Mouse (Mus musculus) MEL (cell line): ENCODE measurements around the gene Alyref2. TPM values are rescaled to one million over a fixed set of nuclear protein-coding genes. Genes with fewer than 3 reads are reported as not detected.

Experiments used
- DNase-seq: peaks from one replicate; pipeline ENCODE4 v3.0.0; 2011; ENCODE audit warnings: low read depth, low spot score
- H3K27ac ChIP-seq: 2 replicates; pipeline ENCODE4 v1.5.1; 2012; ENCODE audit warnings: low read depth, mild to moderate bottlenecking, control low read depth, low read length, moderate library complexity; ENCODE audit not compliant: control insufficient read depth
- H3K27me3 ChIP-seq, 2 experiments: fragments of 150-350 bp in 1 of 2; sonication (generic) in 1 of 2; 2 replicates each; pipeline ENCODE4 v1.6.1; 2012; ENCODE audit warnings: low read length in 2 of 2, mild to moderate bottlenecking in 2 of 2, improper control_type of control experiment in 1 of 2, moderate library complexity in 1 of 2; ENCODE audit not compliant: insufficient read depth in 2 of 2, control insufficient read depth in 1 of 2
- H3K36me3 ChIP-seq, 2 experiments: 2 replicates each; pipeline ENCODE4 v1.6.1; 2012 to 2014; ENCODE audit warnings: low read length in 2 of 2, improper control_type of control experiment in 1 of 2, inconsistent platforms in 1 of 2, mild to moderate bottlenecking in 1 of 2; ENCODE audit not compliant: insufficient read depth in 2 of 2, control insufficient read depth in 1 of 2
- H3K4me1 ChIP-seq, 2 experiments: fragments of 150-350 bp in 1 of 2; sonication (generic) in 1 of 2; 2 replicates each; pipeline ENCODE4 v1.6.1; 2012; ENCODE audit warnings: low read length in 2 of 2, improper control_type of control experiment in 1 of 2, mild to moderate bottlenecking in 1 of 2; ENCODE audit not compliant: insufficient read depth in 2 of 2, control insufficient read depth in 1 of 2
- H3K4me3 ChIP-seq, 2 experiments: fragments of 150-350 bp in 1 of 2; sonication (generic) in 1 of 2; 2 replicates each; pipeline ENCODE4 v1.5.1; 2012; ENCODE audit warnings: low read depth in 2 of 2, low read length in 2 of 2, mild to moderate bottlenecking in 2 of 2, moderate library complexity in 2 of 2, control low read depth in 1 of 2, improper control_type of control experiment in 1 of 2; ENCODE audit not compliant: control insufficient read depth in 1 of 2, insufficient read depth in 1 of 2
- H3K79me2 ChIP-seq: 2 replicates; pipeline ENCODE4 v1.6.1; 2012; ENCODE audit warnings: mild to moderate bottlenecking, low read length, moderate library complexity; ENCODE audit not compliant: control insufficient read depth, poor library complexity, insufficient read depth
- H3K9ac ChIP-seq: 2 replicates; pipeline ENCODE4 v1.6.1; 2012; ENCODE audit warnings: low read depth, mild to moderate bottlenecking, control low read depth, low read length, moderate library complexity; ENCODE audit not compliant: control insufficient read depth, poor library complexity, severe bottlenecking
- H3K9me3 ChIP-seq: fragments of 150-350 bp; sonication (generic); replicated peaks from 2 replicates; pipeline ENCODE4 v1.6.1; 2012; ENCODE audit warnings: mild to moderate bottlenecking, low read length, improper control_type of control experiment, moderate library complexity; ENCODE audit not compliant: insufficient read depth
- BHLHE40 ChIP-seq: IDR thresholded peaks from 2 replicates; pipeline ENCODE4 v1.6.1; 2012; ENCODE audit warnings: low read depth, mild to moderate bottlenecking, inconsistent platforms, low read length, improper control_type of control experiment, borderline replicate concordance
- CHD1 ChIP-seq: IDR thresholded peaks from 2 replicates; pipeline ENCODE4 v1.6.1; 2012; ENCODE audit warnings: low read depth, mild to moderate bottlenecking, inconsistent platforms, low read length, improper control_type of control experiment
- CHD2 ChIP-seq: IDR thresholded peaks from 2 replicates; pipeline ENCODE4 v1.6.1; 2011; ENCODE audit warnings: low read length, improper control_type of control experiment
- CTCF ChIP-seq, 3 experiments: IDR thresholded peaks in 2 of 3; conservative IDR thresholded peaks in 1 of 3; 2 replicates each; pipeline ENCODE4 v1.5.1; 2011 to 2012; ENCODE audit warnings: low read length in 3 of 3, low read depth in 2 of 3, mild to moderate bottlenecking in 2 of 3, improper control_type of control experiment in 1 of 3, inconsistent platforms in 1 of 3, mixed read lengths in 1 of 3, moderate library complexity in 1 of 3; ENCODE audit not compliant: control insufficient read depth in 1 of 3, insufficient read depth in 1 of 3, poor library complexity in 1 of 3, severe bottlenecking in 1 of 3
- E2F4 ChIP-seq: IDR thresholded peaks from 2 replicates; pipeline ENCODE4 v1.6.1; 2011; ENCODE audit warnings: low read depth, low read length, improper control_type of control experiment, borderline replicate concordance
- ELF1 ChIP-seq: IDR thresholded peaks from 2 replicates; pipeline ENCODE4 v1.6.1; 2014; ENCODE audit warnings: low read depth, mild to moderate bottlenecking, inconsistent platforms, low read length, improper control_type of control experiment, moderate library complexity
- EP300 ChIP-seq, 2 experiments: IDR thresholded peaks; 2 replicates each; pipeline ENCODE4 v1.6.1; 2011; ENCODE audit warnings: improper control_type of control experiment in 2 of 2, low read length in 2 of 2, low read depth in 1 of 2, mild to moderate bottlenecking in 1 of 2
- ETS1 ChIP-seq: IDR thresholded peaks from 2 replicates; pipeline ENCODE4 v1.6.1; 2012; ENCODE audit warnings: low read depth, mild to moderate bottlenecking, inconsistent platforms, low read length, improper control_type of control experiment, moderate library complexity
- GABPA ChIP-seq: IDR thresholded peaks from 2 replicates; pipeline ENCODE4 v1.6.1; 2012; ENCODE audit warnings: low read depth, mild to moderate bottlenecking, inconsistent platforms, low read length, improper control_type of control experiment, moderate library complexity
- GATA1 ChIP-seq: IDR thresholded peaks from 2 replicates; pipeline ENCODE4 v1.6.1; 2011; ENCODE audit warnings: low read depth, low read length, improper control_type of control experiment
- HCFC1 ChIP-seq: IDR thresholded peaks from 2 replicates; pipeline ENCODE4 v1.6.1; 2012; ENCODE audit warnings: low read depth, mild to moderate bottlenecking, inconsistent platforms, low read length, improper control_type of control experiment, moderate library complexity
- JUND ChIP-seq: IDR thresholded peaks from 2 replicates; pipeline ENCODE4 v1.6.1; 2011; ENCODE audit warnings: low read depth, mild to moderate bottlenecking, improper control_type of control experiment, low read length
- KAT2A ChIP-seq: conservative IDR thresholded peaks from 2 replicates; pipeline ENCODE4 v1.6.1; 2012; ENCODE audit warnings: low read depth, low read length, improper control_type of control experiment, inconsistent platforms
- MAFK ChIP-seq: IDR thresholded peaks from 2 replicates; pipeline ENCODE4 v1.6.1; 2011; ENCODE audit warnings: low read depth, mild to moderate bottlenecking, low read length, improper control_type of control experiment, borderline replicate concordance
- MAX ChIP-seq: IDR thresholded peaks from 2 replicates; pipeline ENCODE4 v1.6.1; 2011; ENCODE audit warnings: low read length, improper control_type of control experiment
- MAZ ChIP-seq: IDR thresholded peaks from 2 replicates; pipeline ENCODE4 v1.6.1; 2012; ENCODE audit warnings: low read depth, mild to moderate bottlenecking, inconsistent platforms, low read length, improper control_type of control experiment
- MEF2A ChIP-seq: IDR thresholded peaks from 2 replicates; pipeline ENCODE4 v1.6.1; 2014; ENCODE audit warnings: low read depth, mild to moderate bottlenecking, inconsistent platforms, low read length, improper control_type of control experiment; ENCODE audit not compliant: poor library complexity, insufficient replicate concordance, severe bottlenecking; ENCODE audit errors: extremely low read depth
- MXI1 ChIP-seq: IDR thresholded peaks from 2 replicates; pipeline ENCODE4 v1.6.1; 2011; ENCODE audit warnings: mild to moderate bottlenecking, low read depth, low read length, improper control_type of control experiment
- MYB ChIP-seq: IDR thresholded peaks from 2 replicates; pipeline ENCODE4 v1.6.1; 2011; ENCODE audit warnings: mild to moderate bottlenecking, low read depth, low read length, improper control_type of control experiment
- MYC ChIP-seq: IDR thresholded peaks from 2 replicates; pipeline ENCODE4 v1.6.1; 2011; ENCODE audit warnings: low read depth, mild to moderate bottlenecking, low read length, improper control_type of control experiment, moderate library complexity
- NELFE ChIP-seq: IDR thresholded peaks from 2 replicates; pipeline ENCODE4 v1.6.1; 2011; ENCODE audit warnings: low read depth, low read length, improper control_type of control experiment
- NRF1 ChIP-seq: IDR thresholded peaks from 2 replicates; pipeline ENCODE4 v1.6.1; 2014; ENCODE audit warnings: low read depth, mild to moderate bottlenecking, inconsistent platforms, low read length, improper control_type of control experiment, moderate library complexity; ENCODE audit not compliant: poor library complexity, insufficient read depth, severe bottlenecking
- POLR2A ChIP-seq, 2 experiments: IDR thresholded peaks; 2 replicates each; pipeline ENCODE4 v1.6.1; 2011 to 2012; ENCODE audit warnings: low read length in 2 of 2, mild to moderate bottlenecking in 2 of 2, control low read depth in 1 of 2, improper control_type of control experiment in 1 of 2, low read depth in 1 of 2, moderate library complexity in 1 of 2; ENCODE audit not compliant: control insufficient read depth in 1 of 2, insufficient read depth in 1 of 2, poor library complexity in 1 of 2
- POLR2AphosphoS5 ChIP-seq: IDR thresholded peaks from 2 replicates; pipeline ENCODE4 v1.6.1; 2012; ENCODE audit warnings: low read depth, borderline replicate concordance, mild to moderate bottlenecking, inconsistent platforms, low read length, moderate library complexity, mixed read lengths
- RAD21 ChIP-seq: IDR thresholded peaks from 2 replicates; pipeline ENCODE4 v1.6.1; 2011; ENCODE audit warnings: mild to moderate bottlenecking, low read depth, low read length, improper control_type of control experiment
- RCOR1 ChIP-seq: IDR thresholded peaks from 2 replicates; pipeline ENCODE4 v1.6.1; 2012; ENCODE audit warnings: low read depth, mild to moderate bottlenecking, inconsistent platforms, low read length, improper control_type of control experiment
- SIN3A ChIP-seq: IDR thresholded peaks from 2 replicates; pipeline ENCODE4 v1.6.1; 2012; ENCODE audit warnings: low read length, improper control_type of control experiment, inconsistent platforms
- TAL1 ChIP-seq: IDR thresholded peaks from 2 replicates; pipeline ENCODE4 v1.6.1; 2012; ENCODE audit warnings: mild to moderate bottlenecking, inconsistent platforms, low read length, moderate library complexity, mixed read lengths
- TBP ChIP-seq: IDR thresholded peaks from 2 replicates; pipeline ENCODE4 v1.8.0; 2011; ENCODE audit warnings: low read depth, low read length, improper control_type of control experiment
- TCF12 ChIP-seq: IDR thresholded peaks from 2 replicates; pipeline ENCODE4 v1.6.1; 2014; ENCODE audit warnings: low read depth, mild to moderate bottlenecking, inconsistent platforms, low read length, improper control_type of control experiment, moderate library complexity
- UBTF ChIP-seq: IDR thresholded peaks from 2 replicates; pipeline ENCODE4 v1.6.1; 2012; ENCODE audit warnings: low read depth, mild to moderate bottlenecking, inconsistent platforms, low read length, improper control_type of control experiment, moderate library complexity, borderline replicate concordance; ENCODE audit not compliant: insufficient read depth
- USF1 ChIP-seq: IDR thresholded peaks from 2 replicates; pipeline ENCODE4 v1.6.1; 2014; ENCODE audit warnings: low read depth, mild to moderate bottlenecking, inconsistent platforms, low read length, improper control_type of control experiment, moderate library complexity
- USF2 ChIP-seq, 2 experiments: IDR thresholded peaks; 2 replicates each; pipeline ENCODE4 v1.6.1; 2011 to 2012; ENCODE audit warnings: improper control_type of control experiment in 2 of 2, low read length in 2 of 2, borderline replicate concordance in 1 of 2, inconsistent platforms in 1 of 2, low read depth in 1 of 2, mild to moderate bottlenecking in 1 of 2; ENCODE audit not compliant: insufficient read depth in 1 of 2
- ZC3H11A ChIP-seq: IDR thresholded peaks from 2 replicates; pipeline ENCODE4 v1.6.1; 2012; ENCODE audit warnings: low read depth, mild to moderate bottlenecking, inconsistent platforms, low read length, improper control_type of control experiment
- ZKSCAN1 ChIP-seq: IDR thresholded peaks from 2 replicates; pipeline ENCODE4 v1.6.1; 2012; ENCODE audit warnings: low read depth, mild to moderate bottlenecking, inconsistent platforms, low read length, improper control_type of control experiment, moderate library complexity
- ZMIZ1 ChIP-seq: IDR thresholded peaks from 2 replicates; pipeline ENCODE4 v1.6.1; 2012; ENCODE audit warnings: low read depth, mild to moderate bottlenecking, inconsistent platforms, low read length, improper control_type of control experiment, moderate library complexity
- ZNF384 ChIP-seq: IDR thresholded peaks from 2 replicates; pipeline ENCODE4 v1.6.1; 2012; ENCODE audit warnings: low read depth, mild to moderate bottlenecking, inconsistent platforms, low read length, improper control_type of control experiment
- polyA plus RNA-seq, 2 experiments: library from polyadenylated mRNA; stranded (reverse) in 1 of 2; unstranded in 1 of 2; fragments of >175 nt in 1 of 2; fragments of >200 nt in 1 of 2; gene quantifications; 2 replicates each; pipeline versions ENCODE4 v1.2.1 to v1.2.4; 2012; ENCODE audit warnings: low replicate concordance in 2 of 2, low read depth in 1 of 2; ENCODE audit not compliant: insufficient read length in 2 of 2, insufficient read depth in 1 of 2, missing spikeins in 1 of 2
- total RNA-seq: library from RNA; depleted of rRNA; stranded (reverse); fragments of 300-350 nt; gene quantifications from 2 replicates; pipeline ENCODE4 v1.2.3, GENCODE M21; 2012; rRNA removed

Gene Alyref2
- 4.6 and 5.5 TPM in 2 replicates for total RNA-seq
- 1 to 10 TPM in 1 of 2 experiments, not detected in 1; 8.8 TPM for polyA plus RNA-seq

DNA sequence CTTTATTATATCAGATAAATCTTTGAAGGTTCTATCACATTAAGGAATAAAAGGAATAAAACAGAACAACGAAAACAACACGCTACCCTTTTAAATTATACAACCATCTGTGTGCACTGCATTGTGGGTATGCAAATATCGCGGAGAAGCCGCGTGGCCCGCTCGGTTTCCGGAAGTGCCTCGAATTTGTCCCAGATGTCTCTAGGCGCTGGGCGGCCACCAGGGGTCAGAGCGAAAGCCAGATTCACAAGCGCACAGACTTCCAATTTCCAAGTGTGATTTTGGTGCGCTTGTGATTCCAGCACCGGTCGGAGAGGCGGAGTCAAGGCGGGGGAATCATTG, at the start of gene Alyref2:
Gene Alyref2, plus strand, starts transcription at position 229 of the 342 bp plus-strand sequence.
- H3K79me2 ChIP-seq, result peaks cover 5% of the 10 kb centered on the region; the same call in 1 of the 2 replicates
- no peak for TF ChIP-seq MXI1
- peak; percentile 69 for TF ChIP-seq HCFC1
- TF ChIP-seq TBP, result no peak
- peak; percentile 76; the same call in 1 of the 2 replicates for TF ChIP-seq SIN3A
- peak; percentile 54 to 87 (median 80) for TF ChIP-seq CTCF (IDR thresholded peaks at IDR 0.05 in 2 of 3, conservative IDR thresholded peaks at IDR 0.05 in 1 of 3; ENCODE audit: control insufficient read depth in 1 of 3, insufficient read depth in 1 of 3, low read depth in 2 of 3, low read length in 3 of 3, poor library complexity in 1 of 3, severe bottlenecking in 1 of 3)
- TF ChIP-seq MAX, result no peak; the same call in none of the 2 replicates
- no peak for TF ChIP-seq BHLHE40
- TF ChIP-seq GATA1, result no peak
- TF ChIP-seq JUND, result no peak; the same call in 1 of the 2 replicates
- no peak; the same call in 1 of the 2 replicates for TF ChIP-seq KAT2A
- TF ChIP-seq GABPA, result no peak
- TF ChIP-seq EP300 (IDR thresholded peaks at IDR 0.05; ENCODE audit: low read depth in 1 of 2, low read length in 2 of 2), result no peak
- no peak for TF ChIP-seq MAZ
- no peak for TF ChIP-seq MEF2A
- TF ChIP-seq TCF12, result peak; percentile 34; the same call in 1 of the 2 replicates
- peak; percentile 99 for TF ChIP-seq MYC
- peak; percentile 82 for TF ChIP-seq RCOR1
- TF ChIP-seq NELFE, result no peak
- TF ChIP-seq USF2 (IDR thresholded peaks at IDR 0.05; ENCODE audit: borderline replicate concordance in 1 of 2, insufficient read depth in 1 of 2, low read depth in 1 of 2, low read length in 2 of 2), result no peak
- no peak for TF ChIP-seq NRF1
- TF ChIP-seq TAL1, result no peak
- TF ChIP-seq POLR2AphosphoS5, result no peak; the same call in 1 of the 2 replicates
- no peak for TF ChIP-seq ZKSCAN1
- no peak for TF ChIP-seq CHD2
- TF ChIP-seq ZC3H11A, result no peak
- TF ChIP-seq USF1, result peak; percentile 67; the same call in 1 of the 2 replicates
- no peak for TF ChIP-seq UBTF
- TF ChIP-seq MYB, result no peak
- TF ChIP-seq ZNF384, result no peak
- TF ChIP-seq ELF1, result peak; percentile 97
- no peak for TF ChIP-seq CHD1
- no peak for TF ChIP-seq E2F4
- peak; percentile 33 for TF ChIP-seq RAD21
- TF ChIP-seq MAFK, result no peak
- TF ChIP-seq POLR2A (IDR thresholded peaks at IDR 0.05; ENCODE audit: control insufficient read depth in 1 of 2, insufficient read depth in 1 of 2, low read depth in 1 of 2, low read length in 2 of 2, poor library complexity in 1 of 2), result no peak; a peak in 1 of 4 replicates
- TF ChIP-seq ETS1, result no peak
- TF ChIP-seq ZMIZ1, result no peak

More for the DNA sequence above, at the start of gene Alyref2:
- peak within 1 kb of the TSS; percentile 83 for H3K9ac ChIP-seq
- no peaks in the 10 kb centered on the region for H3K27me3 ChIP-seq
- no peaks in the 10 kb centered on the region; a peak in 1 of 4 replicates for H3K36me3 ChIP-seq
- H3K4me1 ChIP-seq, result 0 out of 4 replicates have a peak, but pooled peaks cover 0 to 5% of the 10 kb centered on the region in 2 experiments
- H3K27ac ChIP-seq, result peak within 1 kb of the TSS; percentile 90
- no peaks in the 10 kb centered on the region for H3K9me3 ChIP-seq
- peak within 1 kb of the TSS; percentile 77 to 82 for H3K4me3 ChIP-seq
- peak; percentile 98 for DNase-seq
